Mouse (Mus musculus) cerebellum, postnatal 4 days (tissue): ENCODE measurements around the gene Gm28048.

Experiments used
- DNase-seq, 2 experiments: peaks; one replicate each; pipeline ENCODE4 v3.0.0; 2022; ENCODE audit warnings: low spot score in 2 of 2, mixed read lengths in 1 of 2

The Gm28048 gene

GRCm38 (mm10) chr11:22809465-22810096 lies 172.3 kb downstream of the Gm28048 start:
- DNase-seq, result no peak

DNA sequence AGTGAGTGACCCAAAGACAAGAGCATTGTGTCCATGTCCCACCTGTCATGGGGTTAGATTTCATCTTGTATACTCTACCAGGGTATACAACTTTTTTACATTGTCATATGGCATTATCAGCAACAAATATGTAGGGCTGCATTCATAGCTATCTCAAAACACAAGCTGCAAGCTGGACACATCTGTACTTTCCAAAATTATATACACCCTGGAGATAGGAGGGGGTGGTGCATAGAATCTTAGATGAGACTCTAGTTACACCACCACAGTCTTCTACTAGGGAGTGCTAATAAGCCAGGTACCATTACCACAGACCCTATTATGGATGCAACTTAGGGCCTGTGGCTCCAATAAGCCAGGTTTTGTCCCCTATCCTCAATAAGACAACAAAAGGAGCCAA lies 173.8 kb downstream of the Gm28048 start:
- no peak for DNase-seq

- DNase-seq, result no peak
Measured at GRCm38 (mm10) chr11:22805171-22805570, 176.7 kb downstream of the Gm28048 start.

DNA sequence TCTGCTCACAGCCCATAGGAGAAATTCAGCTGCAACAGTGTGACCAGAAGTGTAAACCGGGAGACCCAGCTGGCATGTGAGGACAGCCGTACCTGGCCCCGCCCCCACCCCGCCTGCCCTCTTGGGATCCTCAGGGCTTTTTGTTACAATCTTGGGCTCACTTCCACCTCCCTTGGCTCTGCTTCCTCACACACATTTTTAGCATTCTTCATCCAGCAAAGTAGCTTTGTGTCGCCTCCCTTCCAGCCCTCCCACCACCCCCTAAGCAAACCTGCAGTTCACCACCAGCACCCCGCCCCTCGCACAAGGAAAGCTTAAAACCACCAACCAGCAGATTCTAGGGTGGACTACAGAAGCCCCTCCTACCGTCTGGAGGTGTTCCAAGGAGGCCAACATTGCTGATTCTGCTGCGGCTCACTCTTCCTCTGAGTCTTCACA lies 181.9 kb downstream of the Gm28048 start:
- DNase-seq, result no peak

DNA sequence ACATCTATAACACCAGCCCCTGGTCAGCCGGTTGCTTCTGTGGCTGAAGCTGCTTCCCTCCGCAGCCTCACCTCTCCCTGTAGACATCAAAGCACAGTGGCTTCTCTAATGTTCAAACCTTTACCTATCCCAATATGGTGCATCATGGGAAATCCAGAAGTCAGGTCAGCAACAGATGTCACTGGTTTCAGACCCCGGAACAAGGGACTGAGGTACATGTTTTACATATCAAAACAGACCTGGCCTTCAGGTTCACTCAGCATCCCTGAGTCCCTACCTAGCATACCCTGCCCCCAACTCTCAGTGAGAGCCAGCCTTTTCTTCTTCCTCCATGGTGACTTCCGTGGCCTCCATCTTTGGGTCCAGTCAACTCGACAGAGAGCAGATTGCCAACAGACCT lies 183.0 kb downstream of the Gm28048 start:
- DNase-seq, result no peak

DNA sequence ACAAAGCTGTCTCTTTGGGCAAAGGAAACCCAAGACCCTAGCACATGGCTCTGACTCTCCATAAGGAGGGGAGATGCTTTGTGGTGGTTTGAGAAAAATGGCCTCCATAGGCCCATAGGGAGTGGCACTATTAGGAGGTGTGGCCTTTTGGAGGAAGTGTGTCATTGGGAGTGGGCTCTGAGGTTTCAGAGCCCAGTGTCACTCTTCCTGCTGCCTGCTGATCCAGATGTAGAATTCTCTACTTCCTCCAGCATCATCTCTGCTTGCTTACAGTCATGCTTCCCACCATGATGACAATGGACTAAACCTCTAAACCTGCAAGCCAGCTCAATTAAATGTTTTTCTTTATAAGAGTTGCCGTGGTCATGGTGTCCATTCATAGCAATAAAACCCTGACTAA lies 187.2 kb downstream of the Gm28048 start:
- DNase-seq, result no peak

- DNase-seq, result no peak
Measured at GRCm38 (mm10) chr11:22793881-22794203, 188.0 kb downstream of the Gm28048 start.

DNA sequence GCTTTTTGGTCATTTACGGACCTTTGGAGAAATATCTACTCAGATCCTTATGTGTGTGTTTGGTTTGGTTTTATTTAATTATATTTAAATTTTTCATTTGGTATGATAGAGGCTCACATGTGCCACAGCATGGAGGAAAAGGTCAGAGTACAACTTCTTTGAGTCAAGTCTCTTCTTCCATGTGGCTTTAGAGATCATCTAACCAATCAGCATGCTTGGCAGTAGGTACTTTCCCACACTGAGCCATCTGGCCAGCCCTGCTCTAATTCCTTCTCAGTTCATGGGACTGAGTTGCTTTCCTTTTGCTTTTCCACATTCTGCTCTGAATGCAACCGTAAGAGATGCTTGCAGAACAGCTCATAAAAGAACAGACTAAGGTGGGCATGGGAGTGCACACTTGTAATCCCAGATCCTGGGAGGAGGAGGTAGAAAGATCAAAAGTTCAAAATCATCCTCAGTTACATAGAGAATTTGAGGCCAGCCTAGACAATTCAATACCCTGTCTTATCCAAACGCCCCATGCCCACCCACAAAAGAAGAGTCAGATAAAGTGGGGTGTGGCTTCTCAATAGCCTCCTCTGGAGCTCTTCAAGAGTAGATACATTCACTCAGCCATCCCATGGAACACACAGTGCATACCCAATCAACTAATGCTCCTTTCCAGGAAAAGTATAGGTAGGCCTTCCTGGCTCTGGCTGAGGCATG lies 188.6 kb downstream of the Gm28048 start:
- DNase-seq, result no peak

GRCm38 (mm10) chr11:22792149-22792548 lies 189.7 kb downstream of the Gm28048 start:
- no peak for DNase-seq

- no peak for DNase-seq
Measured at GRCm38 (mm10) chr11:22791726-22792125, 190.2 kb downstream of the Gm28048 start.

GRCm38 (mm10) chr11:22787833-22788232 lies 194.1 kb downstream of the Gm28048 start:
- no peak for DNase-seq
